Mouse (Mus musculus): ENCODE data around the gene Cyp2c66. TPM values are rescaled to one million over a fixed set of nuclear protein-coding genes. Genes with fewer than 3 reads are reported as not detected.
"Not testable (repeated sequence)": the region's sequence is repeated elsewhere in the genome, so short reads cannot be mapped to it uniquely, and the experiment has no call there.

Cyp2c66 gene
- 5.9 and 6.1 TPM in 2 replicates for polyA plus RNA-seq (2015; fragmentation: Nextera tagmentation; extraction: Ambion mirVana)

DNA sequence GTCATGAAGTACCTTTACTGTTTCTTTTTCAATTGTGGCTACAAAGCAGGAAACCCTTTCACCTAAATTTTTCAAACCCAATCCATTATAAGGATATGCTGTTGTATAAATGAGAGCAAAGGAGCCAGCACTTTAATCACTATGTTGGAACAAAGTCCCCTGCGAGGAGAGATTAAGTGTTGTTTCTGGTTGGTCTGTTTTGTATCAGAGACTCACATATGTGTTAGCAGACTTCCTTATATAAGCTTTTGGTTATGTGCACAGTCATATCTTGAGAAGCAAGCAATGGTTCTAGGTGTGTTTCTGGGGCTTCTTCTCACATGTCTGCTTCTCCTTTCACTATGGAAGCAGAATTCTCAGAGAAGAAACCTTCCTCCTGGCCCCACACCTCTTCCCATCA lies at the start of gene Cyp2c66:
TSS of gene Cyp2c66 (plus strand) at position 255 of the 400 bp plus-strand sequence.
- Histone ChIP-seq H3K4me3 (ENCODE audit: low read depth, low read length) (no peak within 1 kb of the TSS), H3K27me3 (ENCODE audit: control insufficient read depth, insufficient read depth, low read length) (no peaks in the 10 kb centered on the region), H3K4me1 (replicated peaks; ENCODE audit: control insufficient read depth, insufficient read depth) (no peaks in the 10 kb centered on the region), H3K27ac (replicated peaks) (no peak within 1 kb of the TSS), H3K9me3 (ENCODE audit: control insufficient read depth, low read length) (no peaks in the 10 kb centered on the region), H3K9ac (ENCODE audit: low read length) (no peak within 1 kb of the TSS), H3K36me3 (ENCODE audit: control insufficient read depth, insufficient read depth, low read length) (no peaks in the 10 kb centered on the region), H3K4me2 (replicated peaks; ENCODE audit: low read depth) (no peak within 1 kb of the TSS)
- DNase-seq (ENCODE audit: low spot score): no peak
- TF ChIP-seq CTCF (IDR thresholded peaks at IDR 0.05; ENCODE audit: low read depth) (no peak), EP300 (optimal IDR thresholded peaks at IDR 0.05) (no peak)
- peak; percentile 89 for ATAC-seq (ENCODE audit: low FRiP score, low TSS enrichment)
- WGBS: 65% methylated on average over 1 of the region's 1 CpGs

DNA sequence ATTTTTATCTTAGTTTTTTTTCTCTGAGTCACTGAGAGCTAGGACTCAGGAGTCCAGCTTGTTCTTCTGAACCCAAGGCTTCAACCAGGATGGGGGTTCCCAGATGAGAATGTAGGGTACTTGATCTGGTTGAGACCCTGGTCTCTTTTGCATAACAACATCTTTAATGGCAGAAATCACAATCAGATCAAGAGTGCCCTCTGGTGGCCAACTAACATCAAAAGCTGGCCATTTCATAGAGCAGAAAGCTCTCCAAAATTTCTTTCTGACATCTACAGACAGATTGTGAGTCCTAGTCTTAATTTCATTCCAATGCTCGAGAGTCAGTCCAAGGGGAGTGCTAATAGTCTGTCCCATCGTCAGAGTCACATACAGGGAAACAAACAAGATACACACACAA lies 14.9 kb upstream of the Cyp2c66 start:
- ATAC-seq (ENCODE audit: low FRiP score, low TSS enrichment); H3K27me3 ChIP-seq (ENCODE audit: control insufficient read depth, insufficient read depth, low read length); H3K4me1 ChIP-seq (replicated peaks; ENCODE audit: control insufficient read depth, insufficient read depth); H3K4me2 ChIP-seq (replicated peaks; ENCODE audit: low read depth); H3K27ac ChIP-seq (replicated peaks); DNase-seq (ENCODE audit: low spot score); H3K9ac ChIP-seq (ENCODE audit: low read length); H3K36me3 ChIP-seq (ENCODE audit: control insufficient read depth, insufficient read depth, low read length); H3K9me3 ChIP-seq (ENCODE audit: control insufficient read depth, low read length); H3K4me3 ChIP-seq (ENCODE audit: low read depth, low read length): not testable (repeated sequence)
- TF ChIP-seq CTCF (IDR thresholded peaks at IDR 0.05; ENCODE audit: low read depth): peak; percentile 26
- WGBS: 65% methylated on average over 2 of the region's 2 CpGs

DNA sequence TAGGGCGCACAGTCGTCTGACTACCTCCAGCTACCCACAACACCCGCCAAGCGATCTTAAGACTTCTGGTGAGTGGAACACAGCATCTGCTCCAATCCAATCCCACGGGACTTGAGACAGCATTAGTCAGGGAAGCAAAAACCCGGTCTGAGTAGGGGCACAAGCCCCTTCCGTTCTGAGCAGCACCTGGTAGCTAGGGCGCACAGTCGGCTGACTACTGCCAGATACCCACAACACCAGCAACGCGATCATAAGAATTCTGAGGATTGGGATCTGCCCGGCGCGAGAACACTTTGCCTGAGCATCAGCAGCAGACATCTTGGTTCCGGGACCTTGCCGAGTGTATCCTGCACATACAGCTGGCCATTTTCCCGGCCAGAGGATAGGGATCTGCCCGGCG lies 43.1 kb downstream of the Cyp2c66 start:
- 81% methylated on average over 19 of the region's 19 CpGs for WGBS
- H3K4me3 ChIP-seq (ENCODE audit: low read depth, low read length): not testable (repeated sequence)

More for the DNA sequence above, 43.1 kb downstream of the Cyp2c66 start:
- DNase-seq (ENCODE audit: low spot score); ATAC-seq (ENCODE audit: low FRiP score, low TSS enrichment); H3K4me2 ChIP-seq (replicated peaks; ENCODE audit: low read depth); H3K9me3 ChIP-seq (ENCODE audit: control insufficient read depth, low read length); H3K27me3 ChIP-seq (ENCODE audit: control insufficient read depth, insufficient read depth, low read length); H3K4me1 ChIP-seq (replicated peaks; ENCODE audit: control insufficient read depth, insufficient read depth); H3K36me3 ChIP-seq (ENCODE audit: control insufficient read depth, insufficient read depth, low read length); H3K9ac ChIP-seq (ENCODE audit: low read length); H3K27ac ChIP-seq (replicated peaks): not testable (repeated sequence)

Other genes starting within 250 kb of the Cyp2c66 start
- 13.7 and 14.3 TPM in 2 replicates for gene Hells, start 183.0 kb upstream of the Cyp2c66 start, polyA plus RNA-seq (2015; fragmentation: Nextera tagmentation; extraction: Ambion mirVana)
- 55.0 and 59.3 TPM in 2 replicates for gene Cyp2c55, start 106.9 kb upstream of the Cyp2c66 start, polyA plus RNA-seq (2015; fragmentation: Nextera tagmentation; extraction: Ambion mirVana)
- gene Cyp2c65, start 52.9 kb upstream of the Cyp2c66 start, polyA plus RNA-seq (2015; fragmentation: Nextera tagmentation; extraction: Ambion mirVana): 123 TPM in 2 replicates
- 0.88 and 0.89 TPM in 2 replicates for gene Cyp2c29, start 155.5 kb downstream of the Cyp2c66 start, polyA plus RNA-seq (2015; fragmentation: Nextera tagmentation; extraction: Ambion mirVana)